In the genomic region with DNA sequence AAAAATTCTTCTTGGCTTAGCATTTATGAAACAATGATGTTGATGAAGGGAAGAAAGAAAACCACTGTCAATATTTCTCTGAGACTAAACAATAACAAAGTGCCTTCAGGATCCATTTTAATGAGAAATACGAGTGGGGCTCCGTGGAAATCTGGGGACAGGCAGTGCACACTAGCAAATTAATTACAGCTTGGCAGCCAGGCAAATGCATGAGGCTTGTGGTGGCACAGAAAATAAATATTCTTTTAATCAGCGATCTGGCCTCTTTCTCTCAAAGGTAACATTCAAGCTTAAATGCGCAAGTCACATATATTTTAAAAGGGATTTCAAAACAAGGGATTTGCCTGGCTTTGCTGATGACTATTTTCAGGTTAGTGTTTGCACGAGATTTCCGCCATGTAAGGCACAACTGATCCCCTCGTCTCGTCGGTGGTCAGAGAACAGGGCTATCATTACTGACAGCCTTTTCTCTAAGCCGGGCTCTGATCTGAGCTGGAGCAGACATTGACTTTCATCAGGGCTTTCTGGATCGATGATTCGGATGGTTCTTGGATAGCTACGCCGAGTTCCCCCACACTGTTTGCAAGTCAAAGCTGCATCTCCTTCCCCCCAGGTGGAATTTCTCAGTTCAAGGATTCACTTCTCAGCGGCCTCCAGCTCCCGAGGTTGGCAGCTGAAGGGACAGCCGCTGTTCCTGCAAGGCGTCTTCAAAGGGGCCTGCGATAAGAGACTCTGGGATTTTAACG, we compare ENCODE assay signal across 8 mouse cellular contexts.
DNase-seq lines count a peak whose midpoint lies in the region; ATAC-seq lines count a peak whose summit lies in the region.

No protein-coding gene starts in this region.

- H3K27me3 ChIP-seq in kidney, embryonic 14.5 days (ENCODE audit: control insufficient read depth, insufficient read depth, low read length), result no peaks in the 10 kb centered on the region
- H3K27me3 ChIP-seq in hindbrain, embryonic 11.5 days (ENCODE audit: control insufficient read depth, insufficient read depth, low read length), result no peaks in the 10 kb centered on the region
- no peaks in the 10 kb centered on the region for H3K27me3 ChIP-seq in midbrain, embryonic 10.5 days (ENCODE audit: low read depth, poor library complexity, severe bottlenecking)

- 11% methylated on average over 20 of the region's 20 CpGs for WGBS in kidney, embryonic 14.5 days
- WGBS in hindbrain, embryonic 11.5 days, result 14% methylated on average over 20 of the region's 20 CpGs
- 14% methylated on average over 20 of the region's 20 CpGs for WGBS in midbrain, embryonic 10.5 days

- peak overlapping the region; percentile 48 for H3K4me2 ChIP-seq in kidney, embryonic 14.5 days (replicated peaks; ENCODE audit: low read depth, low read length)
- peak overlapping the region; percentile 27; the same call in 1 of the 2 replicates for H3K4me2 ChIP-seq in hindbrain, embryonic 11.5 days (replicated peaks; ENCODE audit: low read depth, low read length)

- no peaks in the 10 kb centered on the region for H3K9me3 ChIP-seq in kidney, embryonic 14.5 days (ENCODE audit: control insufficient read depth, low read length)
- H3K9me3 ChIP-seq in hindbrain, embryonic 11.5 days (ENCODE audit: control insufficient read depth, low read length), result no peaks in the 10 kb centered on the region
- H3K9me3 ChIP-seq in midbrain, embryonic 10.5 days (replicated peaks), result no peaks in the 10 kb centered on the region

- H3K4me3 ChIP-seq in kidney, embryonic 14.5 days (ENCODE audit: low read length), result peak overlapping the region; percentile 30
- no peak overlapping the region for H3K4me3 ChIP-seq in hindbrain, embryonic 11.5 days (ENCODE audit: low read depth, low read length)
- peak overlapping the region; percentile 45 for H3K4me3 ChIP-seq in midbrain, embryonic 10.5 days

- no peaks in the 10 kb centered on the region for H3K36me3 ChIP-seq in kidney, embryonic 14.5 days (ENCODE audit: control insufficient read depth, insufficient read depth, low read length)
- H3K36me3 ChIP-seq in hindbrain, embryonic 11.5 days (ENCODE audit: control insufficient read depth, insufficient read depth, low read length), result no peaks in the 10 kb centered on the region
- H3K36me3 ChIP-seq in midbrain, embryonic 10.5 days, result no peaks in the 10 kb centered on the region

- ATAC-seq in kidney, embryonic 14.5 days (ENCODE audit: low FRiP score, low TSS enrichment), result peak; percentile 40; the same call in 1 of the 2 replicates
- peak; percentile 54; the same call in 1 of the 2 replicates for ATAC-seq in hindbrain, embryonic 11.5 days (ENCODE audit: low FRiP score)

- H3K4me1 ChIP-seq in kidney, embryonic 14.5 days (ENCODE audit: control insufficient read depth, insufficient read depth, low read length), result 0 out of 2 replicates have a peak, but pooled peaks cover 3% of the 10 kb centered on the region
- peaks cover 4% of the 10 kb centered on the region; the same call in 1 of the 2 replicates for H3K4me1 ChIP-seq in hindbrain, embryonic 11.5 days (replicated peaks; ENCODE audit: control insufficient read depth, insufficient read depth, low read length)
- peaks cover 37% of the 10 kb centered on the region for H3K4me1 ChIP-seq in midbrain, embryonic 10.5 days

- H3K9ac ChIP-seq in kidney, embryonic 14.5 days (ENCODE audit: low read depth, low read length), result peak overlapping the region; percentile 34
- no peak overlapping the region for H3K9ac ChIP-seq in hindbrain, embryonic 11.5 days (ENCODE audit: low read depth, low read length)

- no peak overlapping the region for H3K27ac ChIP-seq in kidney, embryonic 14.5 days (ENCODE audit: low read depth, low read length)
- H3K27ac ChIP-seq in hindbrain, embryonic 11.5 days (ENCODE audit: low read depth, low read length), result no peak overlapping the region; the same call in 1 of the 2 replicates
- peak overlapping the region; percentile 70 for H3K27ac ChIP-seq in midbrain, embryonic 10.5 days (replicated peaks)

- no peak for DNase-seq in kidney, postnatal 10 days
- peak; percentile 42 for DNase-seq in embryo, embryonic 11 days
- DNase-seq in hindbrain, embryonic 11.5 days (ENCODE audit: low spot score), result peak; percentile 39
- DNase-seq in midbrain, embryonic 10.5 days (ENCODE audit: low spot score), result peak; percentile 46
- no peak for DNase-seq in urinary bladder, adult 2 months (ENCODE audit: low spot score)
- DNase-seq in c-Kit-positive CD71-positive TER-119-positive erythroid progenitor cells, embryonic 14.5 days (ENCODE audit: low spot score), result no peak
- no peak for DNase-seq in cerebellum, adult 9-10 months

Comparison
In these comparisons a context has a peak if more than half of its experiments do, and no peak if none do; other contexts are left out.
1. DNase-seq: peak in embryo, embryonic 11 days (single experiment), hindbrain, embryonic 11.5 days (single experiment) and midbrain, embryonic 10.5 days (single experiment); none in kidney, postnatal 10 days (single experiment), urinary bladder, adult 2 months (single experiment), c-Kit-positive CD71-positive TER-119-positive erythroid progenitor cells, embryonic 14.5 days (single experiment) and cerebellum, adult 9-10 months (single experiment).